Mouse (Mus musculus): Measurements from ENCODE around the gene Zfp553. TPM values are rescaled to one million over a fixed set of nuclear protein-coding genes. Genes with fewer than 3 reads are reported as not detected.

Gene Zfp553
- total and polyA plus RNA-seq, 2 experiments from 2014 or later = 33.9 to 41.0 TPM

DNA sequence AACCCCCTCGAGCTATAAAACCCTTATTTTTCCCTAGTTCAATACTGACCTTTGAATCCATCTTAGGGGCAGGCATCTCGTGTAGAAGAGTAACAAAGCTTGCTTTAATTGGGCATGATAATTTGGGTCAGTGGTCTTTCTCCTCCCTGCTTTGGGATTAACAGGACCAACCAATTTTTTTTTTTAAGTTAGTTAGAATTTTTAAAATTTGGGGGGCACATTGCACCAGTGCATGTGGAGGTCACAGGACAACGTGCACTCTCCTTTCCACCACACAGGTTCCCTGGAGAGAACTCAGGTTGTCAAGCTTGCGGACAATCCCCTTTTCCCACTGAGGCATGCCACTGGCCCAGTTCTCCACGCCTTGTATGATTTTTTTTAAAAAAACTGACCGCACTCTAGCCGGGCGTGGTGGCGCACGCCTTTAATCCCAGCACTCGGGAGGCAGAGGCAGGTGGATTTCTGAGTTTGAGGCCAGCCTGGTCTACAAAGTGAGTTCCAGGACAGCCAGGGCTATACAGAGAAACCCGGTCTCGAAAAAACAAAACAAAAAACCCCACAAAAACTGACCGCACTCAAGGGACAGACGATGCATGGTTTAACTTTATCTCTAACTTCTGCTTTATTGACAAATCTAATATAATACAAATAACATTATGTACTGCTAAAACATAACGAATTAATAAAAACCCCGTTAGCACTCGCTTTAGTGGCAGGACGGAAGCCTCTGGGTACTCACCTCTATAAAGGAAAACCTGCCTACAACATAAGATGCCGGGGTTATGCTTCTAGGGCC lies 837 bp upstream of the Zfp553 start:
- H3K4me3 ChIP-seq (ENCODE audit: low read length) = peak overlapping the region; percentile 65
- no peaks in the 10 kb centered on the region for H3K27me3 ChIP-seq (ENCODE audit: insufficient read depth, low read length)
- DNase-seq (ENCODE audit: low spot score) = peak; percentile 19
- peak overlapping the region; percentile 96 for H3K9ac ChIP-seq (replicated peaks; ENCODE audit: low read length)
- H3K27ac ChIP-seq = peak overlapping the region; percentile 98
- no peaks in the 10 kb centered on the region for H3K9me3 ChIP-seq (ENCODE audit: low read length)
- 3% methylated on average over 20 of the region's 20 CpGs for WGBS
- no peak for ATAC-seq
- peaks cover 24% of the 10 kb centered on the region for H3K36me3 ChIP-seq (ENCODE audit: insufficient read depth, low read length)
- TF ChIP-seq CTCF (IDR thresholded peaks at IDR 0.05; ENCODE audit: low read depth) = no peak
- H3K4me1 ChIP-seq (ENCODE audit: insufficient read depth, low read length) = peaks cover 11% of the 10 kb centered on the region; the same call in 1 of the 2 replicates
- H3K4me2 ChIP-seq (ENCODE audit: low read depth, low read length) = peak overlapping the region; percentile 65

DNA sequence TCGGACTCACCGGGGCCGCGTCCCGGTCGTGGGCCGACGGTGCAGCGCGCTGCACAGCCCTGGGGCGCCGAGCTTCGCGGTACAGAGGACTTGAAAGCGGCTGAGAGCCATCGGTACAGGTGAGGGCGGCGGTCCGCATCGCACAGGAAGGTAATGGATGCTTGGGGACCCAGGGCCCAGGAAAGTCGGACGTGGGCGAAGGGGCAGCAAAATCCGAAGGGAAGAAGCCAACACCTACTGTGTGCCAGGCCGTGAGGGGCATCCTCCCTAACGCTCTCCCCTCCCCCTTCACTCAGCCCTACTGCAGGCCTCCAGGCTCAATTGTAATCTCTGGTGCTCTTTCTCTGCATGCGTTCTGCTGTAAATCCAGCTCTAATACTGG lies 498 bp downstream of the Zfp553 start:
- Histone ChIP-seq H3K4me2 (ENCODE audit: low read depth, low read length) (peak overlapping the region; percentile 65), H3K9me3 (ENCODE audit: low read length) (no peaks in the 10 kb centered on the region), H3K4me1 (ENCODE audit: insufficient read depth, low read length) (peaks cover 11% of the 10 kb centered on the region; the same call in 1 of the 2 replicates), H3K27ac (peak overlapping the region; percentile 98), H3K4me3 (ENCODE audit: low read length) (peak overlapping the region; percentile 65), H3K36me3 (ENCODE audit: insufficient read depth, low read length) (peaks cover 29% of the 10 kb centered on the region), H3K27me3 (ENCODE audit: insufficient read depth, low read length) (no peaks in the 10 kb centered on the region), H3K9ac (replicated peaks; ENCODE audit: low read length) (peak overlapping the region; percentile 96)
- peak; percentile 40 for DNase-seq (ENCODE audit: low spot score)
- no peak for TF ChIP-seq CTCF (IDR thresholded peaks at IDR 0.05; ENCODE audit: low read depth)
- ATAC-seq = peak; percentile 22; the same call in 1 of the 2 replicates
- WGBS = 0% methylated on average over 27 of the region's 27 CpGs

GRCm38 (mm10) chr7:127233765-127234164 lies 904 bp downstream of the Zfp553 start:
- TF ChIP-seq CTCF (IDR thresholded peaks at IDR 0.05; ENCODE audit: low read depth) = no peak
- 3% methylated on average over 9 of the region's 9 CpGs for WGBS
- Histone ChIP-seq H3K4me1 (ENCODE audit: insufficient read depth, low read length) (peaks cover 11% of the 10 kb centered on the region; the same call in 1 of the 2 replicates), H3K27ac (peak overlapping the region; percentile 98), H3K4me3 (ENCODE audit: low read length) (peak overlapping the region; percentile 65), H3K9me3 (ENCODE audit: low read length) (no peaks in the 10 kb centered on the region), H3K36me3 (ENCODE audit: insufficient read depth, low read length) (peaks cover 29% of the 10 kb centered on the region), H3K27me3 (ENCODE audit: insufficient read depth, low read length) (no peaks in the 10 kb centered on the region), H3K4me2 (ENCODE audit: low read depth, low read length) (peak overlapping the region; percentile 65), H3K9ac (replicated peaks; ENCODE audit: low read length) (peak overlapping the region; percentile 96)
- no peak for ATAC-seq
- no peak for DNase-seq (ENCODE audit: low spot score)

GRCm38 (mm10) chr7:127234777-127235176 lies 1.9 kb downstream of the Zfp553 start:
- peaks cover 29% of the 10 kb centered on the region for H3K36me3 ChIP-seq (ENCODE audit: insufficient read depth, low read length)
- 88% methylated on average over 2 of the region's 2 CpGs for WGBS
- H3K4me2 ChIP-seq (ENCODE audit: low read depth, low read length) = 0 out of 2 replicates have a peak overlapping the region, but pooled peaks have one; percentile 65
- no peak for TF ChIP-seq CTCF (IDR thresholded peaks at IDR 0.05; ENCODE audit: low read depth)
- no peak for DNase-seq (ENCODE audit: low spot score)
- H3K9me3 ChIP-seq (ENCODE audit: low read length) = no peaks in the 10 kb centered on the region
- H3K27ac ChIP-seq = no peak overlapping the region
- no peak overlapping the region for H3K4me3 ChIP-seq (ENCODE audit: low read length)
- peaks cover 11% of the 10 kb centered on the region; the same call in 1 of the 2 replicates for H3K4me1 ChIP-seq (ENCODE audit: insufficient read depth, low read length)
- ATAC-seq = no peak
- H3K27me3 ChIP-seq (ENCODE audit: insufficient read depth, low read length) = no peaks in the 10 kb centered on the region
- H3K9ac ChIP-seq (replicated peaks; ENCODE audit: low read length) = no peak overlapping the region

DNA sequence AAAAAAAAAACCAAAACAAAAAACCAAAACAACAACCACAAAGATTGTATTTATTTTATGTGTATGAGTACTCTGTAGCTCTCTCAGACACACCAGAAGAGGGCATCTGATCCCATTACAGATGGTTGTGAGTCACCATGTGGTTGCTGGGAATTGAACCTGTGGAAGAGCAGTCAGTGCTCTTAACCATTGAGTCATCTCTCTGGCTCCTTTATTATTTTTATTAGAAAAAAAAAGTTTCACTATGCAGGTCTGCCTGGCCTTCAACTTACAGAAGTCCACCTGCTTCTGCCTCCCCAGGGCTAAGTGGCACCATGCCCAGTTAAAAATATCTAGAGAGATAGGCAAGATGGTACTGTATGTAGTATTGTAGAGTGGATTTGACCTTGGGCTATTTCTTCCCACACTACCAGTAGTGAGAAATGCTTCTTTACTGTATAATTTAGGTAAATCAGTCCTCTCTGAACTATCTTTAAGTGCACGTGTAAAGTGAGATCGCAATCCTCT lies 10.6 kb downstream of the Zfp553 start:
- peak overlapping the region; percentile 76; the same call in 1 of the 2 replicates for H3K4me3 ChIP-seq (ENCODE audit: low read length)
- H3K4me1 ChIP-seq (ENCODE audit: insufficient read depth, low read length) = peaks cover 14% of the 10 kb centered on the region
- 26% methylated on average over 2 of the region's 2 CpGs for WGBS
- ATAC-seq (no peak), DNase-seq (ENCODE audit: low spot score) (no peak)
- H3K9me3 ChIP-seq (ENCODE audit: low read length) = no peaks in the 10 kb centered on the region
- H3K27me3 ChIP-seq (ENCODE audit: insufficient read depth, low read length) = no peaks in the 10 kb centered on the region
- no peak for TF ChIP-seq CTCF (IDR thresholded peaks at IDR 0.05; ENCODE audit: low read depth)
- H3K27ac ChIP-seq = peak overlapping the region; percentile 94
- H3K9ac ChIP-seq (replicated peaks; ENCODE audit: low read length) = peak overlapping the region; percentile 84
- H3K36me3 ChIP-seq (ENCODE audit: insufficient read depth, low read length) = peaks cover 3% of the 10 kb centered on the region; the same call in 1 of the 2 replicates
- H3K4me2 ChIP-seq (ENCODE audit: low read depth, low read length) = peak overlapping the region; percentile 81

DNA sequence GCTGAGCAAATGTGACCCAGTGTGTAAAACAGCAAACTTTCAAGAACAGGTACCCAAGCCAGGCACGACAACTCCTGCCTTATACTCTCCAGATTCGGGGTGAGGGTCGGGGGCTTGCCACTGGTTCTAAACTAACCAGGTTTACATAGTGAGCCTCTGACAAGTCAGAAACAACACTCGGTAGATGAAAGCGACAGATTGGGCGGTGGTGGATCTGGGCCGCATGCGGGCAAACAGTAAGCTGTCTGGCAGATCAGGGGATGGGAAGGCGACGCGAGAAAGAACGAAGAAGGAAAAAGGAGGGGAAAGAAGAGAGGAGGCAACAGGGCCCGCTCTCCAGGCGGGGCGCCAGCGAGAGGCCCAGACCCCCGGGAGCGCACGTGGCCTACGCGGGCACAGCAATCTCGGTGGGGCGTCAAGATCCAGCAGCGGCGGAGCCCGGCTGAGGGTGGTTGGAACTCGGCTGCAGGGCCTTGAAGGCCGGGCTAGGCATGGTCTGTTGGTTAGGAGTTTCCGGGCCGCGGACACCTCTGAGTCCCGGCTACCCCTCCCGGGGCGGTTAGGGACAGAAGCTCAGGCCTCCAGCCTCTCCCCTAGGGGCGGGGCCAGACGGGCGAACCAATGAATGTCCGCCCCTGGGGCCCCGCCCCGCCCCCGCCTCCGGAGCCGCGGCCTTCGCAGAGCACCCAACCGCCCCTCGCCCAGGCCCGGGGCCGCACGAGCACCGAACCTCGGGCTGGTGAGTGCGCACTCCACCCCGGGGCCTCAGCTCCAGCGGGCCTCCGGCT lies 11.2 kb downstream of the Zfp553 start, which contains the start of gene Zfp771:
Zfp771 (plus strand) TSS at position 405 of the 788 bp plus-strand sequence.
- Histone ChIP-seq H3K9me3 (ENCODE audit: low read length) (no peaks in the 10 kb centered on the region), H3K36me3 (ENCODE audit: insufficient read depth, low read length) (peaks cover 3% of the 10 kb centered on the region; the same call in 1 of the 2 replicates), H3K9ac (replicated peaks; ENCODE audit: low read length) (peak within 1 kb of the TSS; percentile 84), H3K4me2 (ENCODE audit: low read depth, low read length) (peak within 1 kb of the TSS; percentile 81), H3K4me3 (ENCODE audit: low read length) (peak within 1 kb of the TSS; percentile 76), H3K27me3 (ENCODE audit: insufficient read depth, low read length) (no peaks in the 10 kb centered on the region), H3K27ac (peak within 1 kb of the TSS; percentile 94), H3K4me1 (ENCODE audit: insufficient read depth, low read length) (peaks cover 14% of the 10 kb centered on the region)
- peak; percentile 97 for DNase-seq (ENCODE audit: low spot score)
- ATAC-seq = peak; percentile 97
- TF ChIP-seq CTCF (IDR thresholded peaks at IDR 0.05; ENCODE audit: low read depth) = no peak
- under 1% methylated on average over 53 of the region's 56 CpGs for WGBS
